Mouse (Mus musculus) C2C12 (cell line): Measurements from ENCODE around the gene Pkd1. TPM values are rescaled to one million over a fixed set of nuclear protein-coding genes. Genes with fewer than 3 reads are reported as not detected.
A peak's percentile ranks its signal among the peaks of the same experiment; 100 is the strongest.

ENCODE experiments used
- H3K27me3 ChIP-seq: one replicate; pipeline ENCODE4 v1.6.1; 2011; ENCODE audit not compliant: control insufficient read depth, insufficient read depth, insufficient read length
- H3K36me3 ChIP-seq: one replicate; pipeline ENCODE4 v1.6.1; 2011; ENCODE audit not compliant: control insufficient read depth, insufficient read depth
- H3K4me3 ChIP-seq: one replicate; pipeline ENCODE4 v1.5.1; 2011; ENCODE audit warnings: mild to moderate bottlenecking, control low read depth; ENCODE audit not compliant: poor library complexity, insufficient read depth, severe bottlenecking
- H3K79me2 ChIP-seq: one replicate; pipeline ENCODE4 v1.6.1; 2011; ENCODE audit not compliant: control insufficient read depth, insufficient read depth
- H3K79me3 ChIP-seq: one replicate; pipeline ENCODE4 v1.6.1; 2011; ENCODE audit warnings: low read depth, control low read depth
- H3ac ChIP-seq: one replicate; pipeline ENCODE3; 2011; ENCODE audit warnings: low read depth; ENCODE audit not compliant: control insufficient read depth, insufficient read length
- CEBPB ChIP-seq: IDR thresholded peaks from one replicate; pipeline ENCODE4 v1.6.1; 2011; ENCODE audit warnings: low read depth, mild to moderate bottlenecking, control low read depth, moderate library complexity
- CTCF ChIP-seq: IDR thresholded peaks from one replicate; pipeline ENCODE4 v1.5.1; 2011; ENCODE audit not compliant: control insufficient read depth, insufficient read depth, insufficient read length
- FOSL1 ChIP-seq: IDR thresholded peaks from one replicate; pipeline ENCODE4 v1.8.0; 2011; ENCODE audit warnings: mild to moderate bottlenecking, low read length; ENCODE audit not compliant: poor library complexity, insufficient read depth, severe bottlenecking
- MAX ChIP-seq: IDR thresholded peaks from one replicate; pipeline ENCODE4 v1.6.1; 2011; ENCODE audit warnings: mild to moderate bottlenecking, control low read depth
- MYOD1 ChIP-seq: IDR thresholded peaks from one replicate; pipeline ENCODE4 v1.6.1; 2011; ENCODE audit warnings: low read depth; ENCODE audit not compliant: control insufficient read depth, insufficient read length
- MYOG ChIP-seq: IDR thresholded peaks from one replicate; pipeline ENCODE4 v1.6.1; 2011; ENCODE audit not compliant: control insufficient read depth, insufficient read length; ENCODE audit errors: extremely low read depth
- USF1 ChIP-seq: IDR thresholded peaks from one replicate; pipeline ENCODE4 v1.6.1; 2011; ENCODE audit warnings: low read depth, mild to moderate bottlenecking, control low read depth, moderate library complexity
- polyA plus RNA-seq: library from polyadenylated mRNA; unstranded; fragments of >200 nt; fragmentation: generic; extraction: Trizol; gene quantifications from one replicate; pipeline ENCODE4 v1.2.1, GENCODE M21; 2012; ENCODE audit warnings: missing spikeins

The Pkd1 gene
- polyA plus RNA-seq, 1 experiment: 50.6 TPM

DNA sequence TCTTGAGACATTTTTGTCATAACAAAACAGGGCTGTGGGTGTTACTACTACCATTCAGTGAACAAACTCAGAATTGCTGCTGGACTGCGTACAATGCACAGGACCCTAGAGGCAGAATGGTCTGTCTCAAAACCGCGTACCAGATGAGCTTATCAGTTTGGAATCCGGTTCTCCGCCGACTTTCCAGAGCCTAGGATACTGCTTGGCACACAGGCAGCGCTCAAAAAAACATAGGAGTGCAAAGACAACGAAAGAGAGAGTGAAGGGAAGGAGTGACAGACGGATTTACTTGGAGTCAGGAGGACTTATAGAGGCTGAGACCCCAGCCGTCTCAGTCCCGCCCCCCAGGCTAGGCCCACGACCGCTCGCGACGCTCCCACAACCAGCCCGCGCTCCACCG lies 22.3 kb upstream of the Pkd1 start:
- peak overlapping the region; percentile 68 for H3K4me3 ChIP-seq
- peaks cover 59% of the 10 kb centered on the region for H3K79me3 ChIP-seq
- TF ChIP-seq USF1 (no peak), MYOD1 (no peak), FOSL1 (no peak), MYOG (no peak), MAX (no peak), CTCF (no peak), CEBPB (no peak)
- H3K27me3 ChIP-seq: no peaks in the 10 kb centered on the region
- H3K79me2 ChIP-seq: peaks cover 72% of the 10 kb centered on the region
- peak overlapping the region; percentile 98 for H3ac ChIP-seq
- H3K36me3 ChIP-seq: peaks cover 27% of the 10 kb centered on the region

GRCm38 (mm10) chr17:24527723-24528559 lies 21.7 kb upstream of the Pkd1 start, which contains the start of gene Traf7:
Gene Traf7, minus strand, starts transcription at chr17:24527938.
- H3K79me2 ChIP-seq: peaks cover 66% of the 10 kb centered on the region
- peak within 1 kb of the TSS; percentile 98 for H3ac ChIP-seq
- TF ChIP-seq MAX (no peak), CEBPB (no peak), CTCF (no peak), FOSL1 (no peak), MYOD1 (no peak), MYOG (no peak), USF1 (no peak)
- peaks cover 55% of the 10 kb centered on the region for H3K79me3 ChIP-seq
- peaks cover 27% of the 10 kb centered on the region for H3K36me3 ChIP-seq
- peak within 1 kb of the TSS; percentile 68 for H3K4me3 ChIP-seq
- H3K27me3 ChIP-seq: no peaks in the 10 kb centered on the region

GRCm38 (mm10) chr17:24528560-24528918 lies 21.1 kb upstream of the Pkd1 start:
- H3K4me3 ChIP-seq: peak overlapping the region; percentile 68
- TF ChIP-seq MYOD1: no peak
- no peak for TF ChIP-seq CTCF
- TF ChIP-seq USF1: no peak
- no peak for TF ChIP-seq MAX
- peak overlapping the region; percentile 77 for H3ac ChIP-seq
- H3K79me3 ChIP-seq: peaks cover 49% of the 10 kb centered on the region
- peaks cover 27% of the 10 kb centered on the region for H3K36me3 ChIP-seq
- H3K27me3 ChIP-seq: no peaks in the 10 kb centered on the region
- peaks cover 60% of the 10 kb centered on the region for H3K79me2 ChIP-seq

DNA sequence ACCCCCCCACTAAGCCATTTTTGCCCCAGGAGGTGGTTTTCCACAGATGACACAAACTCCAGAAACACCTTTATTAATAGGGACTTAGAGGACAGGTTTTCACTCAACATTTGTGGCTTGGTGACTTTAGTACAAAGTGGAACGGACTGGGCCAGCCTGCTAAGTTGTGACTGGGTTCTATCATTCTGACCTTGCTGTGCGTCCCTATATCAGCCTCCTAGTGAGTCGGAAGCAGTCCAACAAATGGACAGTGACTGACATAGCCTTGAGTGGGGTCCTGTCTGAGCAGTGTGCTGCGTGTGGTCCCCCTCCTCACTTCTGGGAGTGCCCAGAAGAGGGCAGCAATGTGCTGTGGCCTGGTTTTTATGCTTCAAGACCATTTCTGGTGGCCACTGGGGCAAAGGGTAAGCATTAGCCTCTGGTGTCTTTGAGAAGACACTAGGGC lies 20.6 kb upstream of the Pkd1 start:
- Histone ChIP-seq H3K27me3 (no peaks in the 10 kb centered on the region), H3K79me2 (peaks cover 55% of the 10 kb centered on the region), H3K36me3 (peaks cover 27% of the 10 kb centered on the region), H3K4me3 (peak overlapping the region; percentile 68), H3ac (peak overlapping the region; percentile 77), H3K79me3 (peaks cover 48% of the 10 kb centered on the region)
- TF ChIP-seq FOSL1: no peak
- TF ChIP-seq CTCF: peak; percentile 56

DNA sequence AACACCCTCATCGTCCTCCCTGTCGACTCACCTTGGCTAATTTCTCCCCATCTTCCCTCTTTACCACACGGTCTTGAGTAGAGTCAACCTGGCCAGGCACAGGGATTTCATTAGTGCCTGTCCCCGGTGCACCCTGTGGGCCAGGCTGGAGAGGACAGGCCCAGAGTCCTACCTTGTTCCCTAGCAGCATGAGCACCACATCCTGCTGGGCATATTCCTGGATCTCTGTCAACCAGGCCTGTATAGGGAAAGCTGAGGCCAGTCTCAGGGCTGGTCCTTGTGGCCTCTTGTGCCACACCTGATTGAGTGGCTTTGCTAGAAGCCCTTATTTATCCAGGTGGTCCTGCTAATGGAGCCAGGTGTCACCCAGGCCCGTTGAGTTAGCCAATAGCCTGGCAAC lies 19.8 kb upstream of the Pkd1 start:
- Histone ChIP-seq H3K36me3 (peaks cover 27% of the 10 kb centered on the region), H3K4me3 (peak overlapping the region; percentile 68), H3ac (peak overlapping the region; percentile 77), H3K27me3 (no peaks in the 10 kb centered on the region), H3K79me3 (peaks cover 42% of the 10 kb centered on the region), H3K79me2 (peaks cover 47% of the 10 kb centered on the region)
- no peak for TF ChIP-seq CEBPB
- TF ChIP-seq CTCF: no peak
- TF ChIP-seq MYOD1: no peak
- no peak for TF ChIP-seq MYOG
- TF ChIP-seq FOSL1: no peak
- TF ChIP-seq USF1: no peak
- TF ChIP-seq MAX: no peak

DNA sequence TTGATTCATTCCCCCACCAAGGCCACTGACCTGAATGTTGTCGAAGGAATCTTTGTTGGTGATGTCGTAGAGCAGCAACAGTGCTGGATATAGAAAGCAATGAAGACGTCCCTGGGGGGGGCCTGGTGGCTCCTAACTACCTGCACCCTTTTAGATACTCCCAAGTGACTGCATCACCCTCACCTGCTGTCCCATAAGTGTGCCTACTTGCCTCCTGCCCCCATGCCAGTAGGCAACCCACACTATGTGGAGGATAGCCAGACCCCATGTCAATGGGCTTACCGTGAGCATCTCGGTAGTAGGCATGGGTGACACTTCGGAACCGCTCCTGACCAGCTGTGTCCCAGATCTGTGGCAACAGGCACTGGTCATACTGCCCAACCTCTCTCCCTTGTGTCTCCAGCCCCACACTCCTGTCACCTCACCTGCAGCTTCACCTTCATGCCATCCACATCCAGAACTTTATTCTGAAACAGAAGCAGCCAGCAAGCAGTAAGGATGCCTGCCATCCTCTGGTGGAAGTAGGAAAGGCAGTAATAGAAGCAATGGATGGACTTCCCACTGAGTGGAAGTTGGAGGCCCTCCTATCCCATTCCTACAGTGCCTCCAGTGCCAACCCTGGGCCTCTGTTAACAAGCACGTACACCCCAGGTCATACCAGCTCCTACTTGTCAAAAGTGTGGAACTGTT lies 19.1 kb upstream of the Pkd1 start:
- H3K36me3 ChIP-seq: peaks cover 27% of the 10 kb centered on the region
- no peaks in the 10 kb centered on the region for H3K27me3 ChIP-seq
- TF ChIP-seq CTCF (no peak), MYOD1 (no peak), CEBPB (no peak)
- peaks cover 36% of the 10 kb centered on the region for H3K79me3 ChIP-seq
- peaks cover 41% of the 10 kb centered on the region for H3K79me2 ChIP-seq
- no peak overlapping the region for H3ac ChIP-seq
- H3K4me3 ChIP-seq: no peak overlapping the region
